Mouse (Mus musculus) naive thymus-derived CD4-positive, alpha-beta T cell, adult 5 months (primary cell): ENCODE measurements around the gene Mdk. TPM values are rescaled to one million over a fixed set of nuclear protein-coding genes. Genes with fewer than 3 reads are reported as not detected.

Experiments
- polyA plus RNA-seq: library from polyadenylated mRNA; unstranded; fragments of 100-300 nt; shearing (Covaris generic); gene quantifications from one replicate; pipeline ENCODE4 v1.2.1, GENCODE M21; 2017

Mdk gene
- 0.62 TPM for polyA plus RNA-seq

DNA sequence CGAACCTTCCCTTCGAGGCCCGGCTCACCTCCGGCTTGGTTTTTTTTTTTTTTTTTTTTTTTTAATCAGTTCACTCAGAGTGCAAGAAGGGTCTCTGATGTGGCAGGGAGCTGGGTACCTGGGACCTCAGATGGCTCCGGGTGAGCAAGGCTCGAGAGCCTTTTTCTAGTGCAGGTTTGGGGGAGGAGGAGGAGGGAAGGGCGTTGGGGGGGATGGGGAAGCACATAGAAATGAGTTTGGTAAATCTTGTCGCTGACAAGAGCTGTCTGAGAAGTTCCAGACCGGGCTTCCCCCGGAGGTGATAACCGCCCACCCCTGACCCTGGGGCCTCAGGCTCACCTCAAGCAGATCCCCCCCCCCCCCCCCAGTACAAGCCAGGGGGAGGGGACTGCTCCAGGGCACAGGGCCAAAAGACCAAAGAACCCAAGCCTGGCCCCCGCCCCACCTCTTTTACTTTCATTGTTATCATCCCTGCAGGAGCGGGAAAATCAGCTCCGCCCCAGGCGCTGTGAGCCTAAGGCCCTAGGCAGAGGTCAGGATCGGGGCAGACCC, at the start of gene Mdk:
Gene Mdk, minus strand, starts transcription at position 138 of the 552 bp plus-strand sequence.

GRCm38 (mm10) chr2:91975581-91976541, 43.8 kb upstream of the Mdk start, which contains the start of gene Dgkz:
Gene Dgkz, minus strand, starts transcription at chr2:91975864.

DNA sequence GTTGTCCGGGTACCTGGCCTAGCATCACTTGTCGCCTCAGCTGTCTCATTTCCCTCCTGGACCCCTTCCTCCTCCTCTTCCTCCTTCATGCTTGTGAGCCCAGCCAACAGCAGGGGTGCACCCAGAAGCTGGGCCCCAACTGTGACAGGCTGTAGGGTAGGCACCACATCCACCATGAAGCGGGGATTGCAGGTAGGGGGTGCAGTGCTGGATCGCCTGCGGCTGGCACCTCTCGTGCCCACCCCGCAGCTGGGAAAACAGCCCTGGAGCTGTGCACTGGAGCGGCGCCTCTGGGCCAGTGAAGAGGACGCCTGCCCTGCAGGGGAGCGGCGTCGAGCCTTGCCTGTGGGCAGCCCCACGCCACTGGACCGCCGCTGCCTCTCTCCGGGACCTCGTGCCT, 13.4 kb upstream of the Mdk start, which contains the start of gene Gm9821:
Gene Gm9821, plus strand, starts transcription at position 221 of the 400 bp plus-strand sequence.

DNA sequence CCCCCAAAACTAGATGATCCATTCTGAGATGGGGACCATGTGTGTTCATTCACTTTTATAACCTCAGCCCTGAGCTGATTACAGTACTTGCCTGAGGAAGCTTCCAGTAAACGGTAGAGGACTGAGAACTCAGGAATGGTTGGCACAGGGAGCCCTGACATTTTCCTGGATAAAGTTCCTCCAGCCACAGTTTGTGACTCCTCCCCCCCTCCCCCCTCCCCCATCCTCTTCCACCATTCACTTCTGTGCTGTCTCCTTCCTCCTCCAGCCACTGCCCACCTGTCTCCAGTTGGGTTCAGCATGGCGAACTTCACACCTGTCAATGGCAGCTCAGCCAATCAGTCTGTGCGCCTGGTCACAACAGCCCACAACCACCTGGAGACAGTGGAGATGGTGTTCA, 5.1 kb downstream of the Mdk start, which contains the start of gene Chrm4:
Gene Chrm4, plus strand, starts transcription at position 301 of the 400 bp plus-strand sequence.

Other genes starting within 250 kb of the Mdk start
- 66.2 TPM for gene Atg13, start 221.7 kb downstream of the Mdk start, polyA plus RNA-seq
- gene Harbi1, start 221.4 kb downstream of the Mdk start, polyA plus RNA-seq = 8.4 TPM
- 56.5 TPM for gene Ambra1, start 202.2 kb downstream of the Mdk start, polyA plus RNA-seq
- 0.32 TPM for gene Chrm4, start 5.0 kb downstream of the Mdk start, polyA plus RNA-seq
- not detected for gene Gm9821, start 13.4 kb upstream of the Mdk start, polyA plus RNA-seq
- gene Dgkz, start 43.6 kb upstream of the Mdk start, polyA plus RNA-seq = 287 TPM
- 0.40 TPM for gene Creb3l1, start 92.2 kb upstream of the Mdk start, polyA plus RNA-seq
- 62.7 TPM for gene Phf21a, start 160.8 kb upstream of the Mdk start, polyA plus RNA-seq